Mouse (Mus musculus): ENCODE measurements around the gene Ncor2.

The Ncor2 gene

GRCm38 (mm10) chr5:125143114-125143872 lies 35.7 kb downstream of the Ncor2 start:
- no peak for DNase-seq

GRCm38 (mm10) chr5:125141916-125142315 lies 37.1 kb downstream of the Ncor2 start:
- DNase-seq = no peak

GRCm38 (mm10) chr5:125141525-125141880 lies 37.5 kb downstream of the Ncor2 start:
- DNase-seq = no peak

- peak; percentile 100 for DNase-seq
These were observed 38.0 kb downstream of the Ncor2 start for GRCm38 (mm10) chr5:125140832-125141524.

- DNase-seq = peak; percentile 82
These were observed 38.8 kb downstream of the Ncor2 start for GRCm38 (mm10) chr5:125140151-125140699.

GRCm38 (mm10) chr5:125139669-125140068 lies 39.4 kb downstream of the Ncor2 start:
- DNase-seq = no peak

GRCm38 (mm10) chr5:125138841-125139430 lies 40.1 kb downstream of the Ncor2 start:
- DNase-seq = no peak

GRCm38 (mm10) chr5:125137672-125138285 lies 41.2 kb downstream of the Ncor2 start:
- DNase-seq = no peak

- peak; percentile 54 for DNase-seq
These were observed 41.9 kb downstream of the Ncor2 start for GRCm38 (mm10) chr5:125136996-125137671.

- DNase-seq = no peak
These were observed 42.6 kb downstream of the Ncor2 start for GRCm38 (mm10) chr5:125136296-125136995.

GRCm38 (mm10) chr5:125134795-125135468 lies 44.1 kb downstream of the Ncor2 start:
- DNase-seq = peak; percentile 77

GRCm38 (mm10) chr5:125134391-125134790 lies 44.6 kb downstream of the Ncor2 start:
- no peak for DNase-seq

- DNase-seq = no peak
These were observed 45.4 kb downstream of the Ncor2 start for GRCm38 (mm10) chr5:125133651-125134050.

GRCm38 (mm10) chr5:125132566-125133260 lies 46.3 kb downstream of the Ncor2 start:
- no peak for DNase-seq

GRCm38 (mm10) chr5:125132069-125132468 lies 47.0 kb downstream of the Ncor2 start:
- DNase-seq = no peak

- no peak for DNase-seq
These were observed 48.6 kb downstream of the Ncor2 start for GRCm38 (mm10) chr5:125130406-125130805.

GRCm38 (mm10) chr5:125128939-125129385 lies 50.1 kb downstream of the Ncor2 start:
- no peak for DNase-seq

GRCm38 (mm10) chr5:125127920-125128319 lies 51.1 kb downstream of the Ncor2 start:
- no peak for DNase-seq

- no peak for DNase-seq
These were observed 51.6 kb downstream of the Ncor2 start for GRCm38 (mm10) chr5:125127426-125127825.

GRCm38 (mm10) chr5:125125966-125126464 lies 53.0 kb downstream of the Ncor2 start:
- no peak for DNase-seq

Data from kidney, postnatal 14 days (tissue).